8 mouse cellular contexts compared by ENCODE assay signal in the genomic region with DNA sequence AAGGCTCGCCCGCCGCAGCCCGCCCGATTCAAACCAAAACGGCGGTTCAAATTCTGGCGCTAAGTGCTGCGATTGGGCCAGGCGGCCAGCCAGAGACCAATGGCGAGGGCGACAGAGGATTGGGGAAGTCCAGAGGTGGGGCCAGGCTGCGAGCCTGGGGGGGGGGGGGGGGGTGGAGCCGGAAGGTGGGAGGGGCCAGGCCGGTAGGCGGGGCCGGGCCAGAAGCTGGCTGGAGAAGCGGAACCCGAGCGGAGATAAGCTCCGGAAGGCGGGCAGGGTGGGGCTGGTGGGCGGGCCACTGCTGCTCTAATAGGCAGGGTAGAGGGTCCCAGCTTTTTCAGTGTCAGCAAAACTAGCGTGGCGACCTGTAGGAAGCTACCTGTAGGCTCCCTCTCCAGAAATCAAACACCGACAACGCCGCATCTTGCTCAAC. TPM values are rescaled to one million over a fixed set of nuclear protein-coding genes. Genes with fewer than 3 reads are reported as not detected.
A peak's percentile ranks its signal among the peaks of the same experiment; 100 is the strongest.
DNase-seq lines count a peak whose midpoint lies in the region; ATAC-seq and TF ChIP-seq lines count a peak whose summit lies in the region.

No protein-coding gene starts in this region.

- 1% methylated on average over 27 of the region's 28 CpGs for WGBS in forebrain, embryonic 10.5 days
- WGBS in heart, embryonic 15.5 days: under 1% methylated on average over 27 of the region's 28 CpGs
- WGBS in liver, embryonic 13.5 days (ENCODE audit: insufficient replicate concordance): 0% methylated on average over 26 of the region's 28 CpGs
- under 1% methylated on average over 20 of the region's 28 CpGs for WGBS in stomach, embryonic 14.5 days

- ATAC-seq in heart, embryonic 15.5 days (replicated peaks; ENCODE audit: insufficient number of reproducible peaks, insufficient read depth, low FRiP score, low read depth): peak; percentile 97
- peak; percentile 94 for ATAC-seq in liver, embryonic 13.5 days (ENCODE audit: low read depth)
- ATAC-seq in stomach, embryonic 14.5 days (ENCODE audit: insufficient number of reproducible peaks, insufficient read depth, low FRiP score, low read depth): peak; percentile 97

- no peak for TF ChIP-seq RAD21 in CH12.LX (IDR thresholded peaks at IDR 0.05; ENCODE audit: low read depth, low read length)

- H3K27me3 ChIP-seq in CH12.LX (replicated peaks): no peaks in the 10 kb centered on the region
- H3K27me3 ChIP-seq in forebrain, embryonic 10.5 days (ENCODE audit: poor library complexity, severe bottlenecking): no peaks in the 10 kb centered on the region
- H3K27me3 ChIP-seq in heart, embryonic 15.5 days: no peaks in the 10 kb centered on the region
- H3K27me3 ChIP-seq in liver, embryonic 13.5 days: no peaks in the 10 kb centered on the region
- no peaks in the 10 kb centered on the region for H3K27me3 ChIP-seq in stomach, embryonic 14.5 days (ENCODE audit: control insufficient read depth, insufficient read depth, low read length)

- peak overlapping the region; percentile 31 to 94 (median 51) for H3K4me3 ChIP-seq in CH12.LX (replicated peaks in 1 of 3; ENCODE audit: low read depth in 2 of 3, low read length in 2 of 3, poor library complexity in 1 of 3)
- H3K4me3 ChIP-seq in forebrain, embryonic 10.5 days: peak overlapping the region; percentile 89
- peak overlapping the region; percentile 97 for H3K4me3 ChIP-seq in heart, embryonic 15.5 days
- H3K4me3 ChIP-seq in liver, embryonic 13.5 days (replicated peaks): peak overlapping the region; percentile 98
- H3K4me3 ChIP-seq in stomach, embryonic 14.5 days (ENCODE audit: low read depth, low read length): peak overlapping the region; percentile 90

- TF ChIP-seq POLR2A in CH12.LX (IDR thresholded peaks at IDR 0.05; ENCODE audit: low read depth, low read length): peak; percentile 73

- H3K9ac ChIP-seq in CH12.LX (ENCODE audit: insufficient read depth, low read depth): peak overlapping the region; percentile 80
- H3K9ac ChIP-seq in heart, embryonic 15.5 days: peak overlapping the region; percentile 90
- H3K9ac ChIP-seq in liver, embryonic 13.5 days: peak overlapping the region; percentile 100
- H3K9ac ChIP-seq in stomach, embryonic 14.5 days (replicated peaks; ENCODE audit: low read depth, low read length): no peak overlapping the region; the same call in 1 of the 2 replicates

- TF ChIP-seq EP300 in CH12.LX (IDR thresholded peaks at IDR 0.05; ENCODE audit: low read length): no peak

- no peak for TF ChIP-seq CTCF in CH12.LX (conservative IDR thresholded peaks at IDR 0.05 in 1 of 2, IDR thresholded peaks at IDR 0.05 in 1 of 2; ENCODE audit: low read depth in 2 of 2, low read length in 2 of 2)

- peak; percentile 91 for DNase-seq in CH12.LX (ENCODE audit: extremely low read depth)
- DNase-seq in c-Kit-positive CD71-negative TER-119-negative erythroid progenitor cells, embryonic 14.5 days (ENCODE audit: low read depth): peak; percentile 87
- DNase-seq in forebrain, embryonic 10.5 days (ENCODE audit: extremely low spot score, low spot score): peak; percentile 96
- DNase-seq in kidney, postnatal 14 days: peak; percentile 94
- DNase-seq in liver, embryonic 13.5 days: peak; percentile 90
- peak; percentile 85 to 88 for DNase-seq in natural killer cell, adult 2 months (ENCODE audit: low spot score in 2 of 2)

- H3K9me3 ChIP-seq in CH12.LX (replicated peaks; ENCODE audit: low read length): no peaks in the 10 kb centered on the region
- no peaks in the 10 kb centered on the region for H3K9me3 ChIP-seq in forebrain, embryonic 10.5 days
- H3K9me3 ChIP-seq in heart, embryonic 15.5 days (replicated peaks): no peaks in the 10 kb centered on the region
- no peaks in the 10 kb centered on the region for H3K9me3 ChIP-seq in liver, embryonic 13.5 days (replicated peaks)
- no peaks in the 10 kb centered on the region for H3K9me3 ChIP-seq in stomach, embryonic 14.5 days (ENCODE audit: control insufficient read depth, low read depth, low read length)

- H3K27ac ChIP-seq in CH12.LX (ENCODE audit: insufficient read depth, low read depth): no peak overlapping the region
- peak overlapping the region; percentile 99 for H3K27ac ChIP-seq in forebrain, embryonic 10.5 days
- peak overlapping the region; percentile 78 for H3K27ac ChIP-seq in heart, embryonic 15.5 days
- H3K27ac ChIP-seq in liver, embryonic 13.5 days: peak overlapping the region; percentile 97
- H3K27ac ChIP-seq in stomach, embryonic 14.5 days (ENCODE audit: low read length): no peak overlapping the region

- peaks cover 0 to 7% of the 10 kb centered on the region in 2 experiments for H3K36me3 ChIP-seq in CH12.LX (replicated peaks in 1 of 2; ENCODE audit: control insufficient read depth in 1 of 2, insufficient read depth in 1 of 2, low read length in 1 of 2)
- peaks cover 21% of the 10 kb centered on the region for H3K36me3 ChIP-seq in forebrain, embryonic 10.5 days (replicated peaks)
- no peaks in the 10 kb centered on the region for H3K36me3 ChIP-seq in heart, embryonic 15.5 days
- peaks cover 26% of the 10 kb centered on the region for H3K36me3 ChIP-seq in liver, embryonic 13.5 days
- no peaks in the 10 kb centered on the region for H3K36me3 ChIP-seq in stomach, embryonic 14.5 days (ENCODE audit: control insufficient read depth, insufficient read depth, low read length)

- dilution Hi-C loops in CH12.LX (cut with MboI; ENCODE audit: extremely low pct_ligation_motif_present, extremely low pct_unique_long_range_greater_than_20kb, low sequenced_read_pairs): no loop called here

- H3K4me1 ChIP-seq in CH12.LX (ENCODE audit: control insufficient read depth in 1 of 2, insufficient read depth in 2 of 2): peaks cover 0 to 35% of the 10 kb centered on the region in 2 experiments; a peak in 3 of 4 replicates
- peaks cover 38% of the 10 kb centered on the region for H3K4me1 ChIP-seq in forebrain, embryonic 10.5 days
- H3K4me1 ChIP-seq in heart, embryonic 15.5 days (replicated peaks): peaks cover 18% of the 10 kb centered on the region
- peaks cover 62% of the 10 kb centered on the region for H3K4me1 ChIP-seq in liver, embryonic 13.5 days (replicated peaks)
- peaks cover 13% of the 10 kb centered on the region for H3K4me1 ChIP-seq in stomach, embryonic 14.5 days (ENCODE audit: control insufficient read depth, insufficient read depth, low read length)

- in situ Hi-C loops in CH12.LX (cut with MboI; ENCODE audit: low pct_ligation_motif_present, low pct_unique_long_range_greater_than_20kb, low sequenced_read_pairs): no loop called here

- H3K79me2 ChIP-seq in CH12.LX (replicated peaks; ENCODE audit: control insufficient read depth, extremely low read depth, insufficient read depth, poor library complexity, severe bottlenecking): peaks cover 43% of the 10 kb centered on the region

- H3K4me2 ChIP-seq in CH12.LX (ENCODE audit: insufficient read depth, low read depth, poor library complexity, severe bottlenecking): peak overlapping the region; percentile 76; the same call in 1 of the 2 replicates
- H3K4me2 ChIP-seq in heart, embryonic 15.5 days: peak overlapping the region; percentile 83
- H3K4me2 ChIP-seq in liver, embryonic 13.5 days: peak overlapping the region; percentile 85
- H3K4me2 ChIP-seq in stomach, embryonic 14.5 days (replicated peaks; ENCODE audit: low read depth, low read length): peak overlapping the region; percentile 37

TF ChIP-seq in CH12.LX, 34 proteins besides CTCF, POLR2A, EP300 and RAD21 (continues in another document):
- no peak for TF ChIP-seq POLR2AphosphoS2 (IDR thresholded peaks at IDR 0.05; ENCODE audit: low read depth, low read length)
- no peak for TF ChIP-seq ZMIZ1 (IDR thresholded peaks at IDR 0.05; ENCODE audit: low read depth, low read length)
- no peak for TF ChIP-seq PAX5 (IDR thresholded peaks at IDR 0.05; ENCODE audit: low read length)
- no peak for TF ChIP-seq SMC3 (IDR thresholded peaks at IDR 0.05; ENCODE audit: low read depth, low read length)
- no peak for TF ChIP-seq MYC (IDR thresholded peaks at IDR 0.05; ENCODE audit: low read depth, low read length)
- no peak for TF ChIP-seq NRF1 (IDR thresholded peaks at IDR 0.05; ENCODE audit: low read depth, low read length)
- TF ChIP-seq MXI1 (IDR thresholded peaks at IDR 0.05; ENCODE audit: low read depth, low read length): no peak
- no peak for TF ChIP-seq CHD1 (IDR thresholded peaks at IDR 0.05; ENCODE audit: low read depth, low read length)
- peak; percentile 70; the same call in 1 of the 2 replicates for TF ChIP-seq SIN3A (IDR thresholded peaks at IDR 0.05; ENCODE audit: low read length)
- TF ChIP-seq HCFC1 (IDR thresholded peaks at IDR 0.05; ENCODE audit: low read depth, low read length): no peak
- 0 out of 2 replicates have a peak, but pooled peaks have one; percentile 25 for TF ChIP-seq E2F4 (IDR thresholded peaks at IDR 0.05; ENCODE audit: insufficient replicate concordance, low read depth, low read length)
- TF ChIP-seq KAT2A (IDR thresholded peaks at IDR 0.05; ENCODE audit: insufficient replicate concordance, low read length): no peak
- no peak for TF ChIP-seq ZNF384 (IDR thresholded peaks at IDR 0.05; ENCODE audit: low read depth, low read length)
- TF ChIP-seq JUND (conservative IDR thresholded peaks at IDR 0.05; ENCODE audit: low read depth, low read length): no peak
- TF ChIP-seq UBTF (IDR thresholded peaks at IDR 0.05; ENCODE audit: low read depth, low read length): no peak
- TF ChIP-seq ZC3H11A (IDR thresholded peaks at IDR 0.05; ENCODE audit: low read depth, low read length): no peak
- TF ChIP-seq IRF4 (IDR thresholded peaks at IDR 0.05; ENCODE audit: low read depth, low read length): no peak
- no peak for TF ChIP-seq CHD2 (IDR thresholded peaks at IDR 0.05; ENCODE audit: low read length)
- TF ChIP-seq USF2 (conservative IDR thresholded peaks at IDR 0.05; ENCODE audit: low read depth, low read length): no peak
- no peak for TF ChIP-seq MAZ (IDR thresholded peaks at IDR 0.05; ENCODE audit: low read depth, low read length)
- TF ChIP-seq MAFK (IDR thresholded peaks at IDR 0.05; ENCODE audit: insufficient replicate concordance, low read length): 0 out of 2 replicates have a peak, but pooled peaks have one; percentile 66
- no peak for TF ChIP-seq MEF2A (IDR thresholded peaks at IDR 0.05; ENCODE audit: borderline replicate concordance, low read depth, low read length)
- TF ChIP-seq TBP (conservative IDR thresholded peaks at IDR 0.05; ENCODE audit: low read depth, low read length): peak; percentile 81

RNA-seq across cellular contexts. Expression of a gene that starts 0.3 kb away (rescaled TPM):
- 73.1 and 86.7 TPM in 2 replicates for total RNA-seq in CH12.LX (2012; rRNA removed)
- 57.0 and 57.8 TPM in 2 replicates for total RNA-seq in CH12.LX (2014; rRNA removed)
- polyA plus RNA-seq in CH12.LX (2012; ENCODE audit: insufficient read length, low read depth): 98.5 and 102 TPM in 2 replicates
- polyA plus RNA-seq in forebrain, embryonic 10.5 days (2016; fragmentation: Nextera tagmentation; extraction: Ambion mirVana): 50.9 and 53.4 TPM in 2 replicates
- polyA plus RNA-seq in heart, embryonic 15.5 days (2015; fragmentation: Nextera tagmentation; extraction: Ambion mirVana): 20.2 and 27.1 TPM in 2 replicates
- 82.1 and 98.7 TPM in 2 replicates for polyA plus RNA-seq in liver, embryonic 13.5 days (2015; fragmentation: Nextera tagmentation; extraction: Ambion mirVana)
- polyA plus RNA-seq in stomach, embryonic 14.5 days (2014; fragmentation: Nextera tagmentation; extraction: Ambion mirVana): 65.8 and 66.4 TPM in 2 replicates

Comparison
In these comparisons a context has a peak if more than half of its experiments do, and no peak if none do; other contexts are left out.
1. H3K27ac ChIP-seq: peak in forebrain, embryonic 10.5 days (single experiment), heart, embryonic 15.5 days (single experiment) and liver, embryonic 13.5 days (single experiment); none in CH12.LX (single experiment) and stomach, embryonic 14.5 days (single experiment).
2. Peak in every context shown above with its lines, with median percentiles within 50 percentile points of each other: DNase-seq, H3K4me2 ChIP-seq, H3K4me3 ChIP-seq and ATAC-seq.